8 mouse cellular contexts compared by ENCODE assay signal in genomic region chr9:56995198-56996027, GRCm38 (mm10). TPM values are rescaled to one million over a fixed set of nuclear protein-coding genes. Genes with fewer than 3 reads are reported as not detected.
A peak's percentile ranks its signal among the peaks of the same experiment; 100 is the strongest.
DNase-seq lines count a peak whose midpoint lies in the region; ATAC-seq and TF ChIP-seq lines count a peak whose summit lies in the region.

No protein-coding gene starts in this region.

- H3K79me2 ChIP-seq in liver, adult 2 months (ENCODE audit: control insufficient read depth, insufficient read depth, low read length): peaks cover 4% of the 10 kb centered on the region; the same call in 1 of the 2 replicates
- peaks cover 45% of the 10 kb centered on the region for H3K79me2 ChIP-seq in myocyte (ENCODE audit: control insufficient read depth, insufficient read depth)

- peak overlapping the region; percentile 75 for H3K4me3 ChIP-seq in liver, adult 2 months (ENCODE audit: insufficient read depth, low read depth, low read length)
- H3K4me3 ChIP-seq in myocyte: peak overlapping the region; percentile 60
- peak overlapping the region; percentile 86 for H3K4me3 ChIP-seq in stomach, embryonic 16.5 days (replicated peaks; ENCODE audit: low read length)

- TF ChIP-seq CTCF in liver, adult 2 months (IDR thresholded peaks at IDR 0.05; ENCODE audit: low read depth, low read length): no peak

- H3K4me2 ChIP-seq in myocyte (ENCODE audit: low read depth): peak overlapping the region; percentile 85
- peak overlapping the region; percentile 81 for H3K4me2 ChIP-seq in stomach, embryonic 16.5 days (ENCODE audit: low read depth, low read length)

- no peaks in the 10 kb centered on the region for H3K27me3 ChIP-seq in liver, adult 2 months (ENCODE audit: control insufficient read depth, insufficient read depth, low read length)
- H3K27me3 ChIP-seq in myocyte (ENCODE audit: control insufficient read depth, insufficient read depth, insufficient read length): no peaks in the 10 kb centered on the region
- H3K27me3 ChIP-seq in stomach, embryonic 16.5 days (ENCODE audit: control insufficient read depth, insufficient read depth, low read length): no peaks in the 10 kb centered on the region

- peak; percentile 73 for ATAC-seq in stomach, embryonic 16.5 days (ENCODE audit: insufficient read depth, low FRiP score)

- 0 out of 2 replicates have a peak, but pooled peaks have one; percentile 28 for TF ChIP-seq POLR2A in liver, adult 2 months (IDR thresholded peaks at IDR 0.05; ENCODE audit: extremely low read depth, insufficient read depth, low read length)
- TF ChIP-seq POLR2A in myocyte (IDR thresholded peaks at IDR 0.05; ENCODE audit: insufficient read length, low read depth): peak; percentile 58

- no peaks in the 10 kb centered on the region for H3K36me3 ChIP-seq in liver, adult 2 months (ENCODE audit: control insufficient read depth, insufficient read depth, low read length)
- no peaks in the 10 kb centered on the region for H3K36me3 ChIP-seq in myocyte (ENCODE audit: control insufficient read depth, insufficient read depth)
- H3K36me3 ChIP-seq in stomach, embryonic 16.5 days (ENCODE audit: control insufficient read depth, insufficient read depth, low read length): no peaks in the 10 kb centered on the region

- peak overlapping the region; percentile 97 for H3ac ChIP-seq in myocyte (ENCODE audit: control insufficient read depth, insufficient read length)

- DNase-seq in 416B (ENCODE audit: low read depth): peak; percentile 54
- peak; percentile 78 for DNase-seq in adrenal gland, postnatal 10 days
- peak; percentile 80 for DNase-seq in embryo, embryonic 9.5 days (ENCODE audit: extremely low spot score)
- DNase-seq in heart, adult 11 months: peak; percentile 97
- peak; percentile 55 for DNase-seq in kidney, adult 11 months
- peak; percentile 48 for DNase-seq in liver, adult 2 months (ENCODE audit: extremely low read depth, low read depth, low spot score)

- peak overlapping the region; percentile 95 for H3K27ac ChIP-seq in liver, adult 2 months (replicated peaks; ENCODE audit: insufficient read depth, low read depth, low read length)
- H3K27ac ChIP-seq in stomach, embryonic 16.5 days (ENCODE audit: low read length): peak overlapping the region; percentile 96

- H3K4me1 ChIP-seq in liver, adult 2 months (ENCODE audit: control insufficient read depth, insufficient read depth, low read length): peaks cover 8% of the 10 kb centered on the region
- H3K4me1 ChIP-seq in stomach, embryonic 16.5 days (ENCODE audit: control insufficient read depth, insufficient read depth, low read length): peaks cover 6% of the 10 kb centered on the region

- H3K9ac ChIP-seq in liver, adult 2 months (ENCODE audit: low read depth, low read length): peak overlapping the region; percentile 82
- H3K9ac ChIP-seq in stomach, embryonic 16.5 days (ENCODE audit: low read length): peak overlapping the region; percentile 99

- H3K9me3 ChIP-seq in stomach, embryonic 16.5 days (replicated peaks; ENCODE audit: control insufficient read depth, low read length): no peaks in the 10 kb centered on the region

- under 1% methylated on average over 80 of the region's 80 CpGs for WGBS in liver, adult 2 months
- under 1% methylated on average over 80 of the region's 80 CpGs for WGBS in stomach, embryonic 16.5 days

TF ChIP-seq in myocyte, 11 proteins besides CTCF, POLR2A, EP300 and RAD21:
- TF ChIP-seq POLR2AphosphoS2 (IDR thresholded peaks at IDR 0.05; ENCODE audit: insufficient read length, low read depth): no peak
- TF ChIP-seq SRF (IDR thresholded peaks at IDR 0.05; ENCODE audit: control insufficient read depth, insufficient read length, low read depth): no peak
- no peak for TF ChIP-seq TCF12 (IDR thresholded peaks at IDR 0.05; ENCODE audit: insufficient read depth, poor library complexity, severe bottlenecking)
- no peak for TF ChIP-seq E2F4 (IDR thresholded peaks at IDR 0.05; ENCODE audit: insufficient read depth)
- TF ChIP-seq MYOG (IDR thresholded peaks at IDR 0.05; ENCODE audit: control insufficient read depth in 1 of 3, insufficient read depth in 1 of 3, insufficient read length in 2 of 3, low read depth in 2 of 3): no peak

RNA-seq across cellular contexts. Expression of gene Ptpn9, which starts 0.7 kb away (rescaled TPM):
- total RNA-seq in adrenal gland, postnatal 10 days (2021): 10 to 100 TPM; 39.3 to 41.1 TPM
- 6.5 and 8.2 TPM in 2 replicates for total RNA-seq in liver, adult 2 months (2014; rRNA removed)
- polyA plus RNA-seq in liver, adult 2 months (2012; rRNA removed): 10.6 and 12.4 TPM in 2 replicates
- 16.1 TPM for polyA plus RNA-seq in myocyte (2012; fragmentation: generic; extraction: Trizol)
- polyA plus RNA-seq in stomach, embryonic 16.5 days (2015; fragmentation: Nextera tagmentation; extraction: Ambion mirVana): 14.2 and 15.1 TPM in 2 replicates

RNA-seq across cellular contexts. Expression of gene Snupn, which starts 44.7 kb away (rescaled TPM):
- 10 to 100 TPM in 1 of 2 experiments, 1 to 10 TPM in 1; 9.7 to 11.4 TPM for total RNA-seq in adrenal gland, postnatal 10 days (2021)
- 7.2 and 8.4 TPM in 2 replicates for total RNA-seq in liver, adult 2 months (2014; rRNA removed)
- polyA plus RNA-seq in liver, adult 2 months (2012; rRNA removed): 3.7 and 4.2 TPM in 2 replicates
- polyA plus RNA-seq in myocyte (2012; fragmentation: generic; extraction: Trizol): 12.8 TPM
- 19.8 and 20.0 TPM in 2 replicates for polyA plus RNA-seq in stomach, embryonic 16.5 days (2015; fragmentation: Nextera tagmentation; extraction: Ambion mirVana)

RNA-seq across cellular contexts. Expression of gene Imp3, which starts 58.1 kb away (rescaled TPM):
- 10 to 100 TPM; 84.4 to 87.6 TPM for total RNA-seq in adrenal gland, postnatal 10 days (2021)
- total RNA-seq in liver, adult 2 months (2014; rRNA removed): 35.8 and 45.6 TPM in 2 replicates
- polyA plus RNA-seq in liver, adult 2 months (2012; rRNA removed): 145 and 151 TPM in 2 replicates
- polyA plus RNA-seq in myocyte (2012; fragmentation: generic; extraction: Trizol): 142 TPM
- 73.9 and 80.1 TPM in 2 replicates for polyA plus RNA-seq in stomach, embryonic 16.5 days (2015; fragmentation: Nextera tagmentation; extraction: Ambion mirVana)

Comparison
In these comparisons a context has a peak if more than half of its experiments do, and no peak if none do; other contexts are left out.
1. Peak in every context shown above with its lines: DNase-seq, ATAC-seq, H3K4me3 ChIP-seq and H3K27ac ChIP-seq.